Mouse (Mus musculus) kidney, adult 2 months (tissue): Measurements from ENCODE around the gene Unc5b.

Experiments used
- CTCF ChIP-seq: fragments of 200-500 bp; conservative IDR thresholded peaks from 2 replicates; pipeline ENCODE4 v1.5.1; 2011; ENCODE audit warnings: low read depth, mild to moderate bottlenecking, control low read depth, low read length, moderate library complexity, mixed read lengths; ENCODE audit not compliant: insufficient read depth, insufficient read length
- POLR2A ChIP-seq: fragments of 200-500 bp; IDR thresholded peaks from one replicate; pipeline ENCODE4 v1.6.1; 2011; ENCODE audit warnings: low read depth, low read length, control low read depth

DNA sequence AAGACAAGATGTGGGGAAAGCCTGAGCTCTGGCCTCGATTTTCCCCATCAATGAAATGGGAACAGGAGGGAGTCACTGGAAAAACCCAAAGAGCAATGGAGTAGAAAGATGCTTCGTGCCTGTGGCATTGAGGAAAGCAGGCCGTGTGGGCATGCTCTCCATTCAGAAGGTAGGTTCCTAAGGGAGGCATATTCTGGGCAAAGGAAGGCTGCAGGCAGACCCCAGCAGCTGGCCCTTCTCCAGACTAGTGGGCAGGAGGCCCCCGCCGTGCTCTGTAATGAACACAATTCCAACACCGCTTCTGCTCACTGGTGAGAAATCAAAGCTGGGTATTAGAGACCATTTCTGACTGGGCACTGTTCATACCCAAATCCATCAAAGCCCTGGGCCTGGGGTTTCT is 2.3 kb downstream of the Unc5b start:
- no peak for TF ChIP-seq CTCF
- no peak for TF ChIP-seq POLR2A
